Mouse (Mus musculus) urinary bladder, adult 2 months (tissue): ENCODE results near the gene Zmym1. TPM values are rescaled to one million over a fixed set of nuclear protein-coding genes. Genes with fewer than 3 reads are reported as not detected.
"Not testable (repeated sequence)": the region's sequence is repeated elsewhere in the genome, so short reads cannot be mapped to it uniquely, and the experiment has no call there.

Experiments
- DNase-seq: peaks from one replicate; pipeline ENCODE4 v3.0.0; 2022; ENCODE audit warnings: low spot score
- polyA plus RNA-seq: library from polyadenylated mRNA; depleted of rRNA; stranded (reverse); fragments of >200 nt; gene quantifications from 2 replicates; pipeline ENCODE4 v1.2.3, GENCODE M21; 2012; rRNA removed

Gene Zmym1
- 4.9 and 5.0 TPM in 2 replicates for polyA plus RNA-seq

- peak; percentile 80 for DNase-seq
These were observed at the start of gene Zmym1 for GRCm38 (mm10) chr4:127060585-127061290. Gene Zmym1, minus strand, starts transcription at chr4:127061152.

DNA sequence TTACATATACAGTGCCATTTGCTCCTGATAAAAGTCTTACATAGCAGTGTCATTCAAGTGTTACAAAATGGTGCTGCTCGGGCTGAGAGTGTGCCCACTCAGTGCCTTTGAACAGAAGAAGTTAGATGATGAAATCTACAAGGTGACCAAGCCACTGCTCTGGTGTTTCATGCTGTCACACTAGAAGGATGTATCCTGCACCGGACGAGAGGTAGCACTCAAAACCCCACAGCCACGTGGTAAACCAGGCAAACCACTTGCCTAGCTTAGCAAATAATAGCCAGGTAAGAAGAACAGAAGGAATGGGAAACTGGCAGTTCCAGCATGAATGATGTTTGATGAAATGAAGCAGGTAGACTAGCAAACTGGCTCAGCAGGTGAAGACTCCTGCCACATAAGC lies 49.6 kb upstream of the Zmym1 start:
- no peak for DNase-seq

GRCm38 (mm10) chr4:127107566-127107965 lies 46.6 kb upstream of the Zmym1 start:
- DNase-seq, result no peak

DNA sequence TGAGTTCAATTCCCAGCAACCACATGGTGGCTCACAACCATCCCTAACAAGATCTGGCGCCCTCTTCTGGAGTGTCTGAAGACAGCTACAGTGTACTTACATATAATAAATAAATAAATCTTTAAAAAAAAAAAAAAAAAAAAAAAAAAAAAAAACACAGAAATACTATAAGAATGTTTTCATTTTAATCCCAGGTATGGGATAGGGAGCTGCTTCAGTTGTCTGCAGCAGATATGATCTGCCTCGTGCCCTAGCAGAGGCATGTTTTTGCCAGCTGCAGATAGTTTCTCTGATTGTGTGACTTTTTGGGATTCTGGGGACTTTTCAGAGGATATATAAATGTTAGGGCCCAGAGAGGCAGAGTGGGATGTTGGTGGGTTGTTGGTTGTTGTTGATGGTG lies 38.6 kb upstream of the Zmym1 start:
- not testable (repeated sequence) for DNase-seq

DNA sequence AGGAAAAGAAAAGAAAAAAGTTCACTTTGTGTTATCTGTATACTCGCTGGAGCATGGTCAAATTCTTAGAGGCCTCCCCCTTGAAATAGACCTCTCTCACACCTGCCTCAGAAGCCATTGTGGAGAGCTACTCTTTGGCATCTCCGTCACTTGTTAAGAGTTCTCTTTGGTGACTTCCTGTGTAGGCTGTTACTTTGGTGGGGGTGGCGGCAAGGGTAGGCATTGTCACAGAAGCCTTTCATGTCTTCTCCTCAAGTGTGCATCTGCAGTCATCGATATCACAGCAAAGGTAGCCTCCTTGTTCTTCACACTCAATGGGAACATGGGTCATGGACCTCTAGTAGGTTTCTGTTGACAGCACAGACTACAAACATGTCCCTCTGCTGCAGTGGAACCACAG lies 34.1 kb upstream of the Zmym1 start:
- no peak for DNase-seq

DNA sequence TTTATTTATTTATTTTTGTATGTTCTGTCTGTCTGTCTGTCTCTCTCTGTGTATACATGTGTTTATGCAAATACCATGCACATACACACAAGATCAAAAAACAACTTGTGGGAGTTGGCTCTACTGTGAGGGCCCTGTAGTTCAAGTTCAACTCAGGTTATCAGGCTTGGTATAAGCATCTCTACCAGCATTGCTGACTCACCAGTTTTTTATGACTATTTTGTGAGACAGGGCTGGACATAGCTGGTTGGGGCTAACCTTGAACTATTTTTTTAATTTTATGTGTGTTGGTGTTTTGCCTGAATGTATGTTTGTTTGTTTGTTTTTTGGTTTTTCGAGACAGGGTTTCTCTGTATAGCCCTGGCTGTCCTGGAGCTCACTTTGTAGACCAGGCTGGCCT lies 30.2 kb upstream of the Zmym1 start:
- DNase-seq, result no peak

DNA sequence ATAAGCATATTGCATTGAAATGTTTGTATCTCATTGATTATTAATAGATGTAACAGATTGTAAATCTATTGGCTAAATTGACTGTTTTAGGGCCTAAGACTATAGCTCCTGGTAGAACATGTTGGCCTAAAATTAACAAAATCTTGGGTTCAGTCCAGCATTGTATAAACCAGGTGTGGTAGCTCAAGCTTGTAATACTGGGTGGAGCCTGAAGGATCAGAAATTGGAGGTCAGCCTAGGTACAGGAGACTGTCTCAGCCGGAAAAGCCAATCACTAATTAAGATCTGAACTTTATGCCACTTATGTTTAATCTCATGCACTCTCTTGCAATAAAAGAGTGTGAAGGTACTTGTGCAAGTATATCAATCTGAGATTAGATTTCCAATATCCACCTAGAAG lies 24.8 kb upstream of the Zmym1 start:
- DNase-seq, result no peak

DNA sequence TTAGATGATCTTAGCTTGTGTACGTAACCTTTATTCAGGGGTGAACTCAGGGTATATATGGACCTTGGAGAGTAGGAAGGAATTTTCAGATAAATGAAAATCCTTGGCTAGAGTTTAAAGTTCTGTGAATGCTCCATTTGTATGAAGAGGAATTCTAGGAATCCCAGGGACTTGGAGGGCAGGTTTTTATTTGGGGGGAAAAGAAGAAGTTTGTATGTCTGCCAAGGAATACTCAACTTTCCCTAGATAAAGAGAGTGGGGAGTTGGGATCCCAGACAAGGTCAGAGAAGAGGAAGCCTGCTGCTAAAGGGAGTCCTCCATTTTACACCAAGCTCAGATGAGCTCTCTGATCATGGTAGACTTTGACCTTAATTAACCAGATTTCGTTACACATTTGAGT lies 22.2 kb upstream of the Zmym1 start:
- no peak for DNase-seq

GRCm38 (mm10) chr4:127080806-127081205 lies 19.9 kb upstream of the Zmym1 start:
- no peak for DNase-seq

DNA sequence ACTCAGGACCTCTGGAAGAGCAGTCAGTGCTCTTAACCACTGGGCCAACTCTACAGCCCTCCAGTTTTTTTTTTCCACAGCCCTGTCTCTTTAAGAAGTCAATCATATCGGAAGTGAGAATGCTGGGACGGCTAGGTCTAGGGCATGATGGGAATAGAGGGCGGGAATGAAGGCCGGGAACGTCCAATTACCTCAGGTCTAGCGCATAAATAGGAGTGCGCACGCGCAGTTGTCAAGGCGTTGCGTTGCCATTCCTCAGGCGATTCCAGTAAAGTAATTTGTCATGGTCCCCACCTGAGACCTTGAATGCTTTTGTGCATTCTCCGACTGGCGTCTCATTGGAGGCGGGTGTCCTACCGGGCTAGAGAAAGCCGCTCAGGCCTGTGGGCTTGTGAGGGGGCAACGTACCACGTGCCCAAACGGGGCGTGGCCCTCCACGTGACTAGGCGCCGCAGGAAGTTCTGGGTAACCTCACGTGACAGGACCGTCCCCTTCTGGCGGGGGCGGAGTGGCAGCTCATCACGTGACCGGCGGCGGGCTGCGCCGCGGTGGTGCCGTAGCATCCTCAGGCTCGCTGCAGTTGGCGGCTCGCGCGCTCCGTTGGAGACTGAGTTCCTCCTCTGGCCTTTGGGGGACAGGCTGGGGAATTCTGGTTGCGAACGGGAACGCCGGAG lies 16.1 kb upstream of the Zmym1 start, which contains the start of gene Zmym6:
Gene Zmym6 (plus strand): TSS at position 509 of the 674 bp plus-strand sequence.
- peak; percentile 94 for DNase-seq

- no peak for DNase-seq
These were observed 14.0 kb upstream of the Zmym1 start for GRCm38 (mm10) chr4:127074915-127075314.

DNA sequence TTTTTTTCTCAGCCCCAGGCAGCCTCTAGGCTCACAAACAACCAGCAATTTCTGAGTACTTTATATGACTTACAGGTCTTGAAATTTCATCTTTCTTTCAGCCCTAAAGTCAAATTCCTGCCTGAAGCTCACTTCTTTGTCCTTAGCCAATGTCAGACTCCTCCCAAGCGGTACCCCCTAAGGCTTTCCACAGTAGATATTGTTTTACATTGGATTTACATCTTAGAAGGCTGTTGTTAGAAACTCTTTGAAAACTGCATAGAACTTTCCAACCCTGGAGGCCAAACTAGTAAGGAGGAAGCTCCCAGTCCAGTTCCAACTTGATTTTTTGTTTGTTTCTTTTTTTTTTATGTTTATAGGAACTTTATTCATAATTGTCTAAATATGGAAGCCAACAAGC lies 3.1 kb upstream of the Zmym1 start:
- no peak for DNase-seq

GRCm38 (mm10) chr4:127054522-127055198 lies 6.3 kb downstream of the Zmym1 start:
- DNase-seq, result no peak

DNA sequence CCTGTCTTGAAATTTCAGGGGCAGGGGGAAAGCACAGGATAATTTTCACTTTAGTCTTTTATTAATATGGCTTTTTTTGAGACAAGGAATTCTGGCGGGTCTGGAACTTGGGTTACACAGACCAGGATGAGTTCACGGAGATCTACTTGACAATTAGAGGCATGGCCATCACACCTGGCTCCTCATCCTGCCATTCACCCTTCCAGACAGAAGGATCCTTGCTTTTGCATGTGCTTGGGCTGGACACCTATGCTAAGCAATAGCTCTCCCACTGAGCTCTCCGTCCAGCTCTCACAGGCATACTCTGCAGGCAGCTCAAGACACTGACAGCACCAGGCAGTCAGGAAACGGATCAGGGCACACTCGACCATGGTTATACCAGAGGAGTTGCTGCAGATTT lies 7.9 kb downstream of the Zmym1 start:
- no peak for DNase-seq

DNA sequence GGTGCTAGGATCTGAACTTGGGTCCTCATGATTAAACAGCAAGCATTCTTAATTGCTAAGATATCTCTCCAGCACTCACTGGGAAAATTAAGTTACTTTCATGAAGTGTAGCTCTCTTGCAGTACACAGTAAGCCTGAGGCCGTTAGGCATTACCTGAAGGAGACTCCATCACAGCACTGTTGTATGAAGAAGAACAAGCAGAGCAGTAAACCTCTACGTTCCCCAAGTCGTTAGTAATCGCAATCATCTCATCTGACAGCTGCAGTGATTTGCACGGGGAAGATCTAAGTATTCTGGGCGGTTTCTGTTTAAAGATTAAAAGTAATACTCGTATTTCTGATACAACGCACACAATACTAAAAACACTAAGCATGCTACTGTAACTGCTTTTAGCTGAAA lies 9.8 kb downstream of the Zmym1 start:
- DNase-seq, result no peak

DNA sequence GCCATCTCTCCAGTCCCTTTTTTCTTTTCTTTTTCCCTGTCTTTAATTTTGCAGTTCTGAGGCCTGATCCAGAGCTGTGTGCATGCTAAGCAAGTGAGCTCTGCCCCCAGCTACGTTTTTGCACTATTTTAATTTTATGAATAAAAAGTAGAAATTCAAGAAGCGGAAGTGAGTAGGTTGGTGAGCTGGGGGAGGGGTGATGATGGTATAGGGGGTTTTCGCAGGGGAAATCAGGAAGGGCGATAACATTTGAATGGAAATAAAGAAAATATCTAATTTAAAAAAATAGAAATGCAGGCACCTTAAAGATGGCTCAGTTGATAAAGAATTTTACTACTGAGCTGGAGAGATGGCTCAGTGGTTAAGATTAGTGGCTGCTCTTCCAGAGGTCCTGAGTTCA lies 17.4 kb downstream of the Zmym1 start:
- DNase-seq, result no peak

DNA sequence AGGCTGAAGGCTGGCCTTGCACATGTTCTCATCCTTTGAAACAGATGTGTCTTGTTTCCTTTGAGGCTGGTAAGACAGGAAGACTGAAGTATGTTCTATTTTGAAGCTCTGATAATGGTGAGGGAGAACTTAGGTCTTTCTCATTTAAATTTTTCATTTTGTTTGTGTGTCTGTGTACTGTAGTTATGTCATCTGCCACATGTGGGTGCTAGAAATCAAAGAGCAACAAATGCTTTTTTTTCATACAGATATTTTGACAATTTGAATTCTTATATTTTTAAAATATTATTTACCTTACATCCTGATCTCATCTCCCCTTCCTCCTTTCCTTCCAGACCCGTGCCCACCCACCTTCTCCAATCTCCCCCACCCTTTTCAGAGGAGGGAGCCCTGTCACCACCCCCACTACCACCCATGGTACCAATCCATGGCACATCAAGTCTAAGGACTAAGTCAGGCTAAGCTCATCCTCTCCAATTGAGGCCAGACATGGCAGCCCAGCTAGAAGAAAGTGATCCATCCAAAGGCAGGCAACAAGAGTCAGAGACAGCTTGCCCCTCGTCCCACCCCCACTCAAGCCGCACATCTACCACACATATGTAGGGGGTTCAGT lies 21.0 kb downstream of the Zmym1 start:
- no peak for DNase-seq

DNA sequence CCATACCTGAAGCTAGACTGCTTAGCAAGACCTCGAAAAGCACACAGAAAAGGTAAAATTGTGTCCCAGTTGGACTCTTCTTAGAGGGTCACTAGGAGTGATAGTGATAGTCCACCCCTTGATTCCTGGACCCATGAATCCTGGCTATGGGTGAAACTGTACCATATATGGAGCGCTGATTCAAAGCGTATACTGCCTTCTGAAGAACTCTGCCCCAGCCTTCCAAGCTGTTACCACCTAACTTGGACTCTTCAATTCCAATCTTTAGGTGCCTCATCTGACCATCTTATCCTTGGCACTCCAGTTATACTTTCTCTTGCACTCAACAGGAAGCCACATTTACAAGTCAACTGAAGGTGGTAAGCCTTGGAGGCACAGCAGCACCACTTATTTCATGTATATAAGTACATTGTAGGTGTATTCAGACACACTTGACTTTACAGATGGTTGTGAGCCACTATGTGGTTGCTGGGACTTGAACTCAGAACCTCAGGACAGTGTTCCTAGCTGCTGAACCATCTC lies 22.1 kb downstream of the Zmym1 start:
- DNase-seq, result no peak

- DNase-seq, result no peak
These were observed 22.8 kb downstream of the Zmym1 start for GRCm38 (mm10) chr4:127037908-127038827.

DNA sequence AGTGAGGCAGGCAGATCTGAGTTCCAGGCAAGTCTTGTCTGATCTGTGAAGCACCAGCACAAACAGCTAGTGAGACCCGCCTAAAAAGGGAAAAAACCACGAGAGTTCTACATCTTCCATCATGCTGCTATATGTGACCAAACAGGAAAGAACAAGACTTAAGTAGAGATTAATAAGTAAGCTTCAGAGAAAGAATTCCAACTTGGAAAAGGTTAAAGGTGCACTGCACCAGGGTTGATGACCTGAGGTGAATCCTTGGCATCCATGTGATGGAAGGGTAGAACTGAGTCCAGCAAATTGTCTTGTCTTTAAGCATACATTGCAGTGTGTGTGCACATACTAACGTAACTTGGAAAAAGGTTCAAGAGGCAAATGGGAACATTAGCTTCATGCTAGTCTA lies 23.8 kb downstream of the Zmym1 start:
- DNase-seq, result no peak
